Mouse (Mus musculus): ENCODE data around the gene Gm49387.

DNA sequence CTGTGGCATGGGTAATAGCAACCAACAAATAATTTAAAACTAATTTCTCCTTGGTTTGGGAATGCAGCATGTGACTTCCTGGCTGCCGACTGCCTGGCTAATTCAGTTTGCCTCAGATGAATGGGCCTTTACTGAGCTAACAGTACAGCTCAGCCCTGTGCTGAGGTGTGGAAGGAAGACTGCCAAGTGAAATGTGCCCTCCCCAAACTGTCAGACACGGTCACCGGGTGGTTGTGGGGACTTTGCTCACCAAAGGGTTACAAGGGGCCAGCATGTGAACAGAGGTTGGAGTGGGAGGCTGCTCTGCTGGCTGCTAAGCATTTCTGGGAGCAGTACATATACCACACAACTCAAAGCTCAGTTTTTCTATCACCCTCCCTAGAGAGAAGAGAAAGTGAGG, 46.0 kb downstream of the Gm49387 start:
- TF ChIP-seq CTCF (IDR thresholded peaks at IDR 0.05; ENCODE audit: extremely low read depth, insufficient read depth, insufficient read length, insufficient replicate concordance) (no peak), POLR2A (IDR thresholded peaks at IDR 0.05; ENCODE audit: low read depth, low read length) (no peak)
